Mouse (Mus musculus) embryo, embryonic 10.5 days (tissue): ENCODE data around the gene Rnf212.
"Not testable (repeated sequence)": the region's sequence is repeated elsewhere in the genome, so short reads cannot be mapped to it uniquely, and the experiment has no call there.

Experiments used
- DNase-seq: peaks from one replicate; pipeline ENCODE4 v3.0.0-alpha.2; 2015; ENCODE audit warnings: low spot score

Gene Rnf212

DNA sequence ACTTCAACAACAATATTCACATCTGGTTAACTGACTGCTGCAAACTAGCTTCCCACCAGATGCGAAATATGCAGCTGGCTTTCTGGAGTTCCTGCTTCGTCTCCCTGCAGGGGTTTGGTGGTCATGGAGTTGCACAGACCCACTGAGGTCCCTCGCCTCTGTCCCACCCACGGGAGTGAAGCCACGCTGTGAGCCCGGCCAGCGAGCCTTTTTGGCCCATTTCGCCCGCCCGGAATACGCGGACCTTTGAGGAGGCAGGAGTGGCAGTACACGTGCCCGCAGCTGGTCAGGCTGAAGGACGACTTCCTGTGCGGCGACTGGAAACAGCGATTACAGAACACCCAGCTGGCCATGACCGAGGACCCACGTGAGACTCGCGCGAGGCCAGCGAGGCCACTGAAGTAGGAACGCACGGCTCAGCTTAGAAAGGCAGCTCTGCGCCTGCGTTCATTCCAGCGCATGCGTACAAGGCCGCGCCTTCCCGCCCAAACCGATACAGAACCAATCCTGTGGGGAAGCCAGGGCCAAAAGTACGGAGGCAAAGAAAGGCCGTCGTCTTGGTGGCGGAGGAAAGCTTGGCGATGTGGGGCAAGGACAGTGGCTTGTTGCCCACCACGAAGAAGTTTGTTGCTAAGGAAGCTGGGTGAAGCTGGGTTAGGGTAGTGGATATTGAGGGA lies at the start of gene Rnf212:
Rnf212 (minus strand) TSS at position 353 of the 677 bp plus-strand sequence.
- DNase-seq = no peak

DNA sequence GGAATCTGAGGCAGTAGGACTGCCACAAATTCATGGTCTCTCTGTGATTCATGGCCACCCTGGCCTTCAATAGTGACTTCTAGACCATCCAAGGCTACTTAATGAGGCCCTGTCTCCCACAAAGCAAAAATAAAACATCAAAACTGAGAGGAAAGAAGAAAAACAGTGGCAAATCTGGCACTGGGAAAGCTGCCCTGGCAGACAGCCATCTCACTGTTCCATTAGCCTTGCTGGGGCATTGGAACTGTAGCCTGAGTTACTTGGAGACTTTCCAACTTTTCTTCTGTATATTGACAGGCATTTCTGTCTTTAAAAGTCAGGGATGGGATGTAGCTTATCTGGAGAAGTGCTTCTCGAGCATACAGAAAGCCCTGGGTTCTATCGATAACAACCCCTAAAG lies 48.5 kb upstream of the Rnf212 start:
- DNase-seq = no peak

DNA sequence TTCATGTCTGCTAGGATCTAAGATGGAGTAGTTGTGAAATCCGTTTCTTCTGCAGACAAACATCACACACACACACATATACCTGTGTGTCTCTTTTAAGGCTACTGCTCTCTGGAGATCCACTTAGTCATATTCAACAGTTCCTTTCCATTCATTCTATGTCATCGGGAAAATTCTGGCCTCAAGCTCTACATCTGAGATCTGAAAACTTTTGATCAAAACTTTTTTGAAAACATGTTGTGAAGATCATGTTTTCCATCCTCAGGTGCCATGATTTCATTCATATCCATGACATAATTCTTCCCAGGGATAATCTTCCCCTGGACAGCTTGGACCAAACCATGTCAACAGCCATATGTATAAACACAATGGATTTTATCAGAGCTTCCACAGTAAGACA lies 34.0 kb upstream of the Rnf212 start, which contains the start of gene Vmn2r8:
Vmn2r8 (minus strand) TSS at position 101 of the 400 bp plus-strand sequence.
- DNase-seq = not testable (repeated sequence)

DNA sequence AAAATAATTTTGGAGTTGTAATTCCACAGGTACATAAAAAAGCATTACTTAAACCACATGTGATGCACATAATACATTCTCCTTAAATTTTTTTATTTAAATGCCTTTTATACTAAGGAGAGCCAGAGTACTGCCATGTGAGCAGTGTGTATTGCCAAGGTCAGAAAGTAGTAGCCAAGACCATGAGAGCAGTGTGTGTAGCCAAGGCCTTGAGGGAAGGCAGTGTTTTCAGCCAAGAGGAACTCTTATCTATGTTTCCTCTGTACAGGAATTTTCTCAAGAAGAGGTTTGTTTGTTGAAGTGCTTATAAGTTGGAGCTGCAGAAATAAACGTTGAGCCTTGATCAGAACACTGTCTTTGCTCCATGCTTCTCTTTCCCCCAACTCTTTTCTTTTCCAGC lies 28.9 kb upstream of the Rnf212 start:
- DNase-seq = no peak

DNA sequence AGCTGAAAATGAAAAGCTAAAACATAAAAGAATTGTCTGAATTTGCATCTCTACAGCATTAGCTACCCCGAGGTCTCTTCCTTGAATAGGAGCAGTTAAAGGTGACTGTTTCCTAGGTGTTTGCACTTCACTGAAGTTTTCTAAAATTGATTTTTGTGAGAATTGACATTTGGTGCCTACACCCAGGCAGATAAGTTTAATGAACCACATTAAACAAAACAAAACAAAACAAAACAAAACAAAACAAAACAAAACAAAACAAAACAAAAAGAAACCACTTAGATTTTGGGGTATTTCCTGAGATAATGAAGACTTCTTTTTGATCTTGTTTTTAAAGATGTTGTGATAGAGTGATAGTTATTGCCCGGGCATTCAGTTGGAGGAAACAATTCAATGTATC lies 20.5 kb upstream of the Rnf212 start, which contains the start of gene Tmed11:
Tmed11 (minus strand) TSS at position 101 of the 400 bp plus-strand sequence.
- DNase-seq = not testable (repeated sequence)

DNA sequence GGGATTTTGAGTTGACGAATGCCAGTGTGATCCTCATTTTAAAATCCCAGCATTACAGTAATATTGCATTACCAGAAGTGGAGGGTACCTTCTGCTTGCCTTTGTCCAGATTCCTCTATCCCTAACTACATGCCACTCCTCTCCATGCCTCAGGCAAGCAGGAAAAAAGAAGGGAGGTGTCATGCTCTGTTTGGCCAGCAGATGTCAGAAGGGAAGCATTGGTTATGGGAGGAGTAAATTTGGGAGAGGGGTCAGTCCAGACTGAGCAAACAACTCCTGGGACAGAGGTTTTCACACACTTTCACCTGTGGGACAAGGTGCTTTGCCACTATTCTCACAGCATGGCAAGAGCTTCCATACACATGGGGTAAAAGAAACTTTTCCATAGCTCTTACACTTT lies 15.6 kb upstream of the Rnf212 start:
- DNase-seq = peak; percentile 53

DNA sequence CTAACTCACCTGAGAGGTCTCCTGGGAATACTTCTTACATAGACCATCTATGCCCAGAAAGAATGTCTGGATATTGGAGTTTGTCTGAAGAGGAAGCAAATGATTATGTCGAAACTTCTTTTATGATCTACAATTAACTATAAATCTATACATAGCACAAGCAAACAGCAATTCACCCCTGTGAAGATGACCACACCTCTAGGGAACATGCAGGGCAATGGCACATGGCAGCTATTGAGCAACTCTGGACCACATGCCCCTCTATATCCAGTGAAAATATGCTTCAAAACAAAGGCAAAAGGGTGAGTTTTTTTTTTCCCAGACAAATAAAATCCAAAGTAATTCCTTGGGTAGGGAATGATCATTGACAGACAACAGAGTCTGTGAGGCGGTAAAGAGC lies 14.8 kb downstream of the Rnf212 start:
- no peak for DNase-seq

DNA sequence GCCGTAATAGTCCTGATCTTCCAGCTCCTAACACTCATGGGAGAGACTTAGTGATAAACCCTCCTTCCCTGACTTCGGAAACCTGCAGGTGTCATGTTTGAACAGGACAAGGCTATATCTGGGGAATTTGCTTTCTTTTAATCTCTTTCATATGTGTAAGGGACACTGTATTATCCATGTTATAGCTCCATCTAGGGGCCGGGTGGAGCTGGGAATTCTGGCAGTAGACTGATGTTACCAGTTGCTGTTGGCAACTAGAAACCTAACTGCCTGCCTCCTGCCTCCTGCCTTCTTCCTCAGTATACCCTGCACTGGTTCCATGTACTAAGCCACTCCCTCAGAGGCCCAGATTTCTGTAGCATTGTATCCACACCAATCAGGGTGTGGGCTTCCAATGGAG lies 16.4 kb downstream of the Rnf212 start:
- DNase-seq = peak; percentile 44

DNA sequence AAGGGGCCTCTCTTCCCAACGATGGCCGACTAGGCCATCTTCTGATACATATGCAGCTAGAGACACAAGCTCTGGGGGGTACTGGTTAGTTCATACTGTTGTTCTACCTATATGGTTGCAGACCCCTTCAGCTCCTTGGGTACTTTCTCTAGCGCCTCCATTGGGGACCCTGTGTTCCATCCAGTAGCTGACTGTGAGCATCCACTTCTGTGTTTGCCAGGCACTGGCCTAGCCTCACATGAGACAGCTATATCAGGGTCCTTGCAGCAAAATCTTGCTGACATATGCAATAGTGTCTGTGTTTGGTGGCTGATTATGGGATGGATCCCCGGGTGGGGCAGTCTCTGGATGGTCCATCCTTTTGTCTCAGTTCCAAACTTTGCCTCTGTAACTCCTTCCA lies 23.5 kb downstream of the Rnf212 start:
- not testable (repeated sequence) for DNase-seq

DNA sequence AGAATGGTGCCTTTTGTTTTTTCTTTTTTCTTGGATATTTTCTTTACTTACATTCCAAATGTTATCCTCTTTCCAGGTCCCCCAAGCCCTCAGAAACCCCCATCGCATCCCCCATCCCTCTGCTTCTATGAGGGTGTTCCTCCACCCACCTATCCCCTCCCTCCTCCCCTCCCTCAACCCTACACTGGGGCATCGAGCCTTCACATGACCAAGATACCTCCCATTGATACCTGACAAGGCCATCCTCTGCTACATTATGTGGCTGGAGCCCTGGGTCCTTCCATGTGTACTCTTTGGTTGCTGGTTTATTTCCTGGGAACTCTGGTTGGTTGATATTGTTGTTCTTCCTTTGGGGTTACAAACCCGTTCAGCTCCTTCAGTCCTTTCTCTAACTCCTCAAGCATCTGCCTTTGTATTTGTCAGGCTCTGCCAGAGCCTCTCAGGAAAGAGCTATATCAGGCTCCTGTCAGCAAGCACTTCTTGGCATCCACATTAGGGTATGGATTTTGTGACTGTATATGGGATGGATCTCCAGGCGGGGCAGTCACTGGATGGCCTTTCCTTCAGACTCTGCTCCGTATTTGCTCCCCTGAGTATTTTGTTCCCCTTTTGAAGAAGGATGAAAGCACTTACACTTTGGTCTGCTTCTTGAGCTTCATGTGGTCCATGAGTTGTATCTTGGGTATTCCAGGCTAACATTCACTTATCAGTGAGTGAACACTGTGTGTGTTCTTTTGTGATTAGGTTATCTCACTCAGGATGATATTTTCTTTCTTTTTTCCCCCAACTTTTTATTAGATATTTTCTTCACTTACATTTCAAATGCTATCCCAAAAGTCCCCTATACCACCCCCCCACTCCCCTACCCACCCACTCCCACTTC lies 24.2 kb downstream of the Rnf212 start:
- DNase-seq = no peak

DNA sequence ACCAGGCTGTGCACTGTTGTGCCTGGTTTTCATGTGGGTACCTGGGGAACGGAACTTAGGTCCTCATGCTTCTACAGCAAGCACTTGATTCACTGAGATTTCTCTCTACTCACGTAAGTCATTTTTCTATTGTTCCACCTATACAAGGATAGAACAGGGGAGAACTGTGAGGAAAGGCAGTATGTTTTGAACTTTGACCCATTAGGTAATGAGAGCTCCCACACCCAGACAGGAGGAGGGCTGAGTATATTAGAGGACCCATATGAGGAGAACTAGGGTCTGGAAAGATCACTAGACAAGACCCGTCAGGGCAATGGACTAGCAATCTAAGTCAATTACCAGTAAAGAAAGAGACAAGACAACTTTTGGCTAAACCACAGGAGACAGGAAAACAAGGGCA lies 30.2 kb downstream of the Rnf212 start:
- DNase-seq = no peak

DNA sequence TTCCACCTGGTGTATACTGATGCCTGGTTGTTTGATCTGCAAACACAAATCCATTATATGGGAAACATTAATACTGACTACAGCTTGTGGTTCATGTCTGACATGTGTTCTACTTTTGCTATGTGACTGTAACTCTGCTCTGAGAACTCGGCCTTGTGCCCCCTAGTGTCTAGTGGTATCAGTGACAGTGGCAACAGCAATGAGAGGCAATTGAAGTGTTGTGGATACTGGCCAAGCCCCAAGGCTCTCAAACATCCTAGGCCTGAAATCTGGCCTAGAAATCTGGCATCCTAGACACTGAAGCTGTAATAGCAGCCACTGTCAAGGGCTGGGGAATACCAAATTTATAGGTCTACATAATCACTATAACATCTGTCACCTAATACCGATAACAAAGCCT lies 30.9 kb downstream of the Rnf212 start:
- DNase-seq = peak; percentile 5

DNA sequence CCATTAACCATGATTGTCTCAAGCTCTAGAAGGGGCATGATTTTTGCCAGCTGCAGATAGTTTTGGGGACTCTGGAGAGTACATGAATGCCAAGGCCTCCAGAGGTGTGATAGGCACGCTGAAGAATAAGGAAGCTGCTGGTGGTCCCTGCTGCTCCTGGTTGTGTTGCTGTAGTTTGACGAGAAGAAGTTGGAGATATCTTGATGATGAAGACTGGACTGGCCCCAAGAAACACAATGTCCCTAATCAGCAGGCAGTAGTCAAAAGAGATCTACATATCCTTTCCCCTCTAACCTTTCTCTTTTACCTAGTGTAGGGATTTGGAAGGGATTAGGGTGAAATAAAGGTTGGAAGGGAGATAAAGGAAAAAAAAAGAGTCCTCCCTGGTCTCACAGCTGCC lies 32.2 kb downstream of the Rnf212 start:
- no peak for DNase-seq

DNA sequence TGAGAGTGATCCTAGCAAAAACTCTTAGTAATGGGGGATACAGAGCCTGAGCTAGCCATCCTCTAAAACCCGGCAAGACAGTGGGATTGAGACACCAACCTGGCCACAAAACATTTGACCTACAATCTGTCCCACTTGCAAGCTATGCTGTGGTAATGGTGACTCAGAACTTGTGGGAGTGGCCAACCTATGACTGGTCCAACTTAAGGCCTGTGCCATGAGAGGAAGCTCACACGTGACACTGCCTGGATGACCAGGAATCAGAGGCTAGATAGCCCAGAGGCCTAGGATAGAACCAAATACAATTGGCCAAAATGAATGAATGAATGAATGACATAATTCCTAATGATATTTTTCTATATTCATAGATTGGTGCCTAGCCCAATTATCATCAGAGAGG lies 32.9 kb downstream of the Rnf212 start:
- DNase-seq = no peak

DNA sequence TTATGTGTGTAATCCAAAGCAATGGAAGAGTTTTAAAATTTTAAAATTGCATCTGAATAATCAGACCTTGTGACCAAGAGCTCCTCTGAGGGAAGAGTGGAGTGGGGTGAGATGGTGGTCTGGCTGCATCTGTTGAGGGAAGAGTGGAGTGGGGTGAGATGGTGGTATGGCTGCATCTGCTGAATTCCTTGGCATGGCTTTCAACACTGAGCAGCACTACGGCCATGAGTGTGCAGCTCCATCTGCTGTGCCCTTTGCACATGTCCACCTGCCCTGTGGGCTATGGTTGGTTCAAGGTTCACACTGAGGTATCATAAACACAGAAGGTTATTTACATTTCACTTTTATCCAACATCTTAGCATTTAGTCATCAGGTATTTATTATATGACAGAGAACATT lies 47.4 kb downstream of the Rnf212 start:
- no peak for DNase-seq

DNA sequence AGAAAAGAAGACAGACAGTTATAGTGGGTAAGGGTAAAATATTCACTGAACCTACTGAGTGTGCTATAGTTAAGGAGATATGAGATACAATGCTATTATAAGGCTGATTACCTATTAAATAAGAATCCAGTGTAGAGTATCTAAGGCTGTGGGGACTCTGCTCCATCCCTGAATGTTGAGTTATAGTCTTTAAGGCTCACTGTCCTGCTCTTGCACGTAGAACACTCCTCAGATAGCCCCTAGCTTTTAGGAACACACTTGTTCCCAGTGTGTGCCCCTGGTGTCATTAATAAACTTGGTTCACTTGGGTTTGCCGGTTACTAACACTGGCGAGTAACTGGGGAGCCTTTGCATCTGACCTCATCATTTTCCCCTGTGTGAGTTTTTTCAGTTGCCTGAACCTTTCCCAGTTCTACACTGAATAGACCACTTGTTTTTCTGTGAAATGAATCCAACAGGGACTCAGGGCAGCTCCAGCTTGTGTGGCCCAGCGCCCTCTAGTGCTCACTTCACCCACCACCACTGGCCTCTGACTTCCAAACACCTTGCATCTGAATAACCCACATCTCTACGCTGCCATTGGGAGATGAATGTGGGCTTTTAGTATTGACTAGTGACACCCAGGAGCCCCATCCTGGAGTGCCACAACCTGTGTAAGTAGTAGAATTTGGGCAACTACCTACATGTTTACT lies 48.1 kb downstream of the Rnf212 start:
- DNase-seq = peak; percentile 85

DNA sequence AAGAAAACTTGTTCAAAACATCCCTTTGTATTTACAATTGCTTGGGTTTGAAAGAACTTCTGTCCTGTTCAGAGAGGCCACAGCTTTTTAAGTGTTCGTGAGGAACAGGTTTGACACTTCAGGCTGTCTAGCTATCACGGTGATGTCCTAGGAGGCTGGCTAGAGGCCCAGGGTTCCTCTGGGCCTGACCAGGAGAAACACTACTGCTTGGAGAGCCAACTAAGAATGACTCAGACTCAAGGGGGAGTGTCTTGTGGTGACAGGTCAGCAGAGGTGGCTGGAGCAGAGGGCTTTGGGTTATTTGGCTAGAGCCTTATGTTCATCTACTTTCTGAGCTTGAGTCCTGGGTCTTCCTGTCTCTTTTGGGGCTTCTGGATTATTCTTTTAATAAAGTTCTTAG lies 50.8 kb downstream of the Rnf212 start:
- no peak for DNase-seq

DNA sequence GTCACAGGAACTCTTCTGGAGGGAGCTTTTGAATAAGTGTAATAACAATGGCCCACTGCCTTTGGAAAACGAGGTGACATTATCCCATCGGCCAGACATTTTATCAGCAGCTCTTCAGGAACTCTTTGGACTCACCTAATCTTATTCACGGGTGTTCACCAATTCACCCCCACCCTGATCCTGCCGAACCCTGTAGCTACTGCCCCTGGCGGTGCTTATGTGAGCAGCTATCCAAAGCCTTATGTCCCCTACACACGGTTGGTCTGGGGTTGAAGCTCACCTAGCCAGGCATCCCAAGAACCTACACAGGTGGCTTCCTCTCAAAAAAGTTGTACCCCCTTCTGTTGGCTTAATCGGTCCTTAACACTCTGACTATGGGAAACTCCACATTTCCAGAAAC lies 55.0 kb downstream of the Rnf212 start:
- DNase-seq = no peak

DNA sequence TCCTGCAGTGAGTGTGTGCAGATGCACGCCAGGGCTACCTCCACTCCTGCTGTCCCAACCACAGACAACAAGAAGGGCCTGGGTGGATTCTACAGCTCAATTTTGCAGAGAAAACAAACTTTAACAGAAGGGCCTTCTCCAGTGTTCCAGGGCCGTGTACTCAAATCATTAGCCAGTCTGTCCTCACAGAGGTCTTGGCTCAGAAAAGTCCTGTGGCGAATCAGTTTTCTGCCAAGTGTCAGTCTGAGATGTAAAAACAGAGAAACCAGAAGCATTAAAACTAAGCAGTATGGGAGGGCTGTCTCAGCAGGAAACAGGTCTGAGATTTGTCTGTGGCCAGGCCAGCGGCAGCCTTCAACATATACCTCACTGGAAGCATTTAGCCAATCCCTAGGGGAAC lies 56.7 kb downstream of the Rnf212 start:
- no peak for DNase-seq

DNA sequence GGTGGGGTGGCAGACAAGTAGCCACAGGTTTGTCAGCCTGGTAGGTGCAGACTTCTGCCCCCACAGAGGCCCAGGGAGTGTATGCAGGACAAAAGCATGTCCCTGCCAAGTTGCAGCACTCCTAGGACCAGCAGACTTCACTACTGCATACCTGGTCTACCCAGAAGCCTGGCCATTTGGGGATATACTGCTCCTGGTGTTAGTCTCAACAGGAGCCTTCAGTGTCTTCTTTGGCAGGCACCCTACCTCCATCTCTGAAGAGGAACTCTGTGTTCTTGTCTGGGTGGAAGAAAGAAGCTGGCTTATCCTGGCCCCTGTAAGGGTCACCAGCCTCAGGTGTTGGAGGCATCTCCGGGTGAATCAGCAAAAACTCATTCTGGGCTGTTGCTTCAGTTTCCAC lies 58.8 kb downstream of the Rnf212 start:
- no peak for DNase-seq

DNA sequence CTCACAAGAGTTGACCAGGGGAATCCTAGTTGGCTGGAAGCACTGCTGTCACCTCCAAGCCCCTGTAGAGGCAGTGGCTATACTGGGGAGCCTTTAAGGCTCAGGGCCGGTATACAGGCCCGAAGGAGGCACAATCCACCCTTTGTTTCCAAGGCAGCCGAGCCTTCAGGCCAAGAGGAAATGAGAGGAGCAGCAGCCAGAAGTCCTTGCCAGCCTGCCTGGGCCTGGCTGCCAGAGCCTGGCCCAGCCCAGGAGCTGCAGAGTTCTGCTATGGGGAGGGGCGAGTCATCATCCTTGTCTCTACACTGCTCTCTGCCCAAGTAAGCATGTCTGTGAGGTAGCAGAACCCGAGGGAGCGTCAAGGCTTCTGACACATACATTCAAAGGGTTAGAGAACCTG lies 60.6 kb downstream of the Rnf212 start:
- no peak for DNase-seq

DNA sequence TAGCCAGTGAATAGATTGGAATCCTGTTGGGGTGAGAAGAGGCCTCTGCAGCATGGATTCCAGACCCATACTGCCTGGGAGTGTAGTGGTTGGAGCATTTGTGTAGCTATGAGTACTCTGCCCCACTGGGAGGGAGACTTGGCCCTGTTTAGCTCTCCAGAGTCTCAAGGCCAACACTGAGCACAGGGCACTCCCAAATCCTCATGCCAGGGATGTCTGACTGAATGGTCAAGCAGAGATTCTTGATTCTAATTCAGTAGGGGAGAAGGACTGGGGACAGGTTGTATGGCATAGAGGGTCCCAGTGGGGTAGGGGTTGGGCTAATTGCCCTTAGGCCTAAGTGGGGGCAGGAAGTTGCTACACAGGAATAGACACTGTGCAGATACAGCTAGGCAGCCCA lies 61.1 kb downstream of the Rnf212 start:
- DNase-seq = no peak

DNA sequence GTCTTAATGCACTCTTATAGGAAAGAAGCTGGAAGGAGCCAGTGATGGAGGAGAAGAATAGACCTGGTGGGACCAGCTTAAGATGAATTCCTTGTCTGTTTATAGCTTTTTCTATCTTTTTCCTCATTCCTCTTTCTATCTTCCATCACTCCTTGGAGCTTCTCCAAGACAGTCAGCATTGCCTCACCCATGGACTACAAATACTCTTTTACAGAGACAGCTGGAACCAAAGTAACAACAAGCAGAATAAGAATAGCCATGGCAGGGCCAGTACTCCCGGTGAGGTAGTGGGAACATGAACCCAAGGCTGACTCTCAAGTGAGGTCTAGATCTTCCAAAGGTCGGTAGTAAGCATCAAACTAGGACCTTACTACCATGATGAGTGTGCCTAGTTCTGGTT lies 61.7 kb downstream of the Rnf212 start:
- no peak for DNase-seq
